Mouse (Mus musculus) midbrain, embryonic 16.5 days (tissue): ENCODE measurements around the gene Zcchc13. TPM values are rescaled to one million over a fixed set of nuclear protein-coding genes. Genes with fewer than 3 reads are reported as not detected.

Experiments
- ATAC-seq: fragments of 200-750 bp; cut with Nextera tagmentation; 2 replicates; pipeline ENCODE4 v1.8.0; 2017; ENCODE audit warnings: moderate TSS enrichment
- H3K27ac ChIP-seq: fragments of 300-500 bp; sonication (generic); 2 replicates; pipeline ENCODE4 v1.5.1; 2014; ENCODE audit warnings: mild to moderate bottlenecking, low read length, mixed read lengths
- H3K27me3 ChIP-seq: fragments of 300-500 bp; sonication (generic); 2 replicates; pipeline ENCODE4 v1.6.1; 2014; ENCODE audit warnings: low read depth, low read length, mixed read lengths; ENCODE audit not compliant: control insufficient read depth, insufficient read depth
- H3K36me3 ChIP-seq: fragments of 300-500 bp; sonication (generic); 2 replicates; pipeline ENCODE4 v1.6.1; 2014; ENCODE audit warnings: mild to moderate bottlenecking, low read length, moderate library complexity, mixed read lengths; ENCODE audit not compliant: control insufficient read depth, insufficient read depth
- H3K4me1 ChIP-seq: fragments of 300-500 bp; sonication (generic); 2 replicates; pipeline ENCODE4 v1.6.1; 2014; ENCODE audit warnings: mild to moderate bottlenecking, low read length, mixed read lengths; ENCODE audit not compliant: control insufficient read depth, insufficient read depth
- H3K4me2 ChIP-seq: fragments of 300-500 bp; sonication (generic); 2 replicates; pipeline ENCODE4 v1.6.1; 2014; ENCODE audit warnings: mild to moderate bottlenecking, low read length, mixed read lengths
- H3K4me3 ChIP-seq: fragments of 300-500 bp; sonication (generic); 2 replicates; pipeline ENCODE4 v1.5.1; 2014; ENCODE audit warnings: low read depth, mild to moderate bottlenecking, low read length, moderate library complexity, mixed read lengths
- H3K9ac ChIP-seq: fragments of 300-500 bp; sonication (generic); 2 replicates; pipeline ENCODE4 v1.6.1; 2014; ENCODE audit warnings: low read depth, low read length, mixed read lengths
- H3K9me3 ChIP-seq: fragments of 300-500 bp; sonication (generic); replicated peaks from 2 replicates; pipeline ENCODE4 v1.6.1; 2014; ENCODE audit warnings: mild to moderate bottlenecking, low read length, mixed read lengths; ENCODE audit not compliant: control insufficient read depth, poor library complexity, severe bottlenecking
- WGBS: fragments of 180-500 bp; shearing (Covaris S2); extraction: QIAGEN DNeasy Blood & Tissue Kit; methylation state at CpG from one replicate; pipeline ENCODE4 v1.1.7; 2014; 5-methylcytosine and 5-hydroxymethylcytosine counted together
- polyA plus RNA-seq: library from polyadenylated mRNA; unstranded; fragments of >200 nt; fragmentation: Nextera tagmentation; extraction: Ambion mirVana; gene quantifications from 2 replicates; pipeline ENCODE4 v1.2.1, GENCODE M21; 2015

The Zcchc13 gene
- polyA plus RNA-seq, 1 experiment from 2014 or later = not detected

GRCm38 (mm10) chrX:103615453-103615852, 14.9 kb upstream of the Zcchc13 start:
- Histone ChIP-seq H3K36me3 (no peaks in the 10 kb centered on the region), H3K9ac (peak overlapping the region; percentile 41; the same call in 1 of the 2 replicates), H3K4me2 (peak overlapping the region; percentile 58), H3K4me3 (no peak overlapping the region; the same call in 1 of the 2 replicates), H3K9me3 (no peaks in the 10 kb centered on the region), H3K27me3 (no peaks in the 10 kb centered on the region), H3K27ac (no peak overlapping the region), H3K4me1 (peaks cover 17% of the 10 kb centered on the region)
- 73% methylated on average over 4 of the region's 4 CpGs for WGBS
- no peak for ATAC-seq

GRCm38 (mm10) chrX:103616162-103616535, 14.2 kb upstream of the Zcchc13 start:
- Histone ChIP-seq H3K4me2 (peak overlapping the region; percentile 58), H3K4me3 (peak overlapping the region; percentile 45), H3K9ac (peak overlapping the region; percentile 41), H3K9me3 (no peaks in the 10 kb centered on the region), H3K27ac (peak overlapping the region; percentile 89), H3K27me3 (no peaks in the 10 kb centered on the region), H3K4me1 (peaks cover 17% of the 10 kb centered on the region), H3K36me3 (no peaks in the 10 kb centered on the region)
- 36% methylated on average over 19 of the region's 19 CpGs for WGBS
- ATAC-seq = peak; percentile 29

DNA sequence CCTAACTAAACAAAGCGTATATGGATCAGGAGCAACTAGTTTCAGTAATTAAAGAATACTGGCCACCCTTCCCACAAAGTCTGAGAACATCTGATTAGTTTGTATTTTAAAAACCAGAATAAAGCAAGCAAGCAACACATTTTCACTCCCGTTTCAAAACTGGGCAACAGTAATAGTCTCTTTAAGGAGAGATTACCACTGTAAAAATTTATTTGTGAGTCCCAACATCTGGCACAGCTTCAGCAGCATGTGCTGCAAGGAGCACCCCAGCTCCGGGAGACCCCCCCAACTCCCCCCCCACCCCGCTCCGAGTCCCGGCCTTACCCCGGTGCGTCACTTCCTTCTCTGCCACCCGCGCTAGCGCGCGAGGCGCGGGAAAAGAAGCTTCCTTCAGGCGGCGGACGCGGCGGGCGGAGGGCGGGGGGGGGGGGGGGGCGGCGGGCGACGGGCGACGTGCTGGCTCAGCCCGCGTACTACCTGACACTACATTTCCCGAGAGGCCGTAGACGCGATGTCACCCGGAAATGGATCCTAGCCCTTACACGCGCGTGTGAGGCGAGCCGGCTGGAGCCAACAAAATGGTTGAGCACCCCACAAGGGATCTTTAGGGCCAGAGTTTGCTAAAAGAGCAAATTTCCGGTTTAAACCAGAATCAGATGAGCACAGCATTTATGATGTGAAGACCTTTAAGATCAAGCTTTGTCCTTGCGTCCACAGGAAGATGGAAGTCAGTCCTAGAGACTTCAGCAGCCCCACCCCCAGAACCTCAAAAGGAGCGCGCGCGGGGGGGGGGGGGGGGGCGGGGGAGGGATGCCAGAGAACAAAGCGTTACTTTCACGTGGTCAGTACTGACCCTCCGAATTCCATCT, 13.6 kb upstream of the Zcchc13 start:
- Histone ChIP-seq H3K27me3 (no peaks in the 10 kb centered on the region), H3K9ac (peak overlapping the region; percentile 52; the same call in 1 of the 2 replicates), H3K9me3 (no peaks in the 10 kb centered on the region), H3K4me3 (peak overlapping the region; percentile 45), H3K4me2 (peak overlapping the region; percentile 58), H3K36me3 (no peaks in the 10 kb centered on the region), H3K4me1 (peaks cover 21% of the 10 kb centered on the region), H3K27ac (peak overlapping the region; percentile 89)
- under 1% methylated on average over 22 of the region's 50 CpGs for WGBS
- ATAC-seq = peak; percentile 97

DNA sequence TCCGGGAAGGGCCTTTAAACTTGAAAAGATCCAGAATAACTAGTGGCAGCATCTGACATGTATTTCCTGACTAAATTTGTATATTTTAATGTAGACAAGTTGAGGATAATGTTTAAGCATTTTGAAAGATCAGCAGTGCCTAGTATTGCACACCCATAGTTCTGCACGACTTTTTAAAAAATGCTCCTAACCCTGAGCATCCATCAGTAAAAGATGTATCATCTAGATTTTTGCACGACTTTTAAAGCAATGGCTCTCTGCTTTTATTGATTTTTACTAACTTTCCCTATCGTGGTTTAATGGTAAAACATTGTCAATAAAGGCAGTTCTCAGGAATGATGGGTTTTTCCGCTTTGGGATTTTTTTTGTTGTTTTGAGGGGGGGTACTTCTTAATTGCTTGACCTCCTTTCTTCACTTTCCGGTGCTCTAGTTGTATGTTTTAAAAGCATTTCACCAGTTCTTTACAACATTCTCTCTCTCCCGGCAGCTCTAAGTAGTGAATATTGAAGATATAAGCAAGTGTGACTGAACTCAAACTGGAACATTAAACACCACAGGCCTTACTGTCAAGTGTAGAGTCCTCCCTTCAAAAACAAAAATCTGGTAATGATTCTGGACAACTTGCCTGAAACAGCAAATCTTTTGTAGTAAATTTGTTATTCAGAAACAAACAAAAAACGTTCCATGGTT, 12.8 kb upstream of the Zcchc13 start:
- H3K27ac ChIP-seq = peak overlapping the region; percentile 89
- no peak for ATAC-seq
- H3K36me3 ChIP-seq = no peaks in the 10 kb centered on the region
- 24% methylated on average over 8 of the region's 8 CpGs for WGBS
- H3K27me3 ChIP-seq = no peaks in the 10 kb centered on the region
- peak overlapping the region; percentile 52; the same call in 1 of the 2 replicates for H3K9ac ChIP-seq
- H3K4me1 ChIP-seq = peaks cover 21% of the 10 kb centered on the region
- H3K9me3 ChIP-seq = no peaks in the 10 kb centered on the region
- H3K4me3 ChIP-seq = peak overlapping the region; percentile 45
- H3K4me2 ChIP-seq = peak overlapping the region; percentile 58

DNA sequence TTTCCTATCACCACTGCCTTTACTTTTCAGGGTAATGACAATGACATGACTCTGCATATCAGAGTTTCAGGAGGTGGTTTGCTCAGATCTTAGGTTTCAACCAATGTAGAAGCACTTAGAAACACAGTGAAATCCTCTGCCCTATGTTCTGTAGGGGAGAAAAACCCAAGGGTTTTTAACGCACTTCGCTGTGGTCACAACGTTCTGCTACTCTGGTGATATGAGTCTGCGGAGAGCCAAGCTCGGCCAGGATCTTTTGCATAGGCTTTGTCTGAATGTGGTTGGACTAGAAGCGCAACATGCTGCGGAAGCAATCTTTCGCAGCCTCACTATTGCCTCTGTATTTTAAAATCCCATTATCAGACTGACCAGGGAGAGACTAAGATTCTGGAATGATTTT, 8.6 kb upstream of the Zcchc13 start:
- H3K9ac ChIP-seq = peak overlapping the region; percentile 71
- peak overlapping the region; percentile 66 for H3K4me2 ChIP-seq
- H3K9me3 ChIP-seq = no peaks in the 10 kb centered on the region
- H3K4me3 ChIP-seq = peak overlapping the region; percentile 44
- peak overlapping the region; percentile 93 for H3K27ac ChIP-seq
- WGBS = 6% methylated on average over 8 of the region's 8 CpGs
- H3K27me3 ChIP-seq = no peaks in the 10 kb centered on the region
- peak; percentile 41 for ATAC-seq
- H3K36me3 ChIP-seq = no peaks in the 10 kb centered on the region
- peaks cover 13% of the 10 kb centered on the region for H3K4me1 ChIP-seq

DNA sequence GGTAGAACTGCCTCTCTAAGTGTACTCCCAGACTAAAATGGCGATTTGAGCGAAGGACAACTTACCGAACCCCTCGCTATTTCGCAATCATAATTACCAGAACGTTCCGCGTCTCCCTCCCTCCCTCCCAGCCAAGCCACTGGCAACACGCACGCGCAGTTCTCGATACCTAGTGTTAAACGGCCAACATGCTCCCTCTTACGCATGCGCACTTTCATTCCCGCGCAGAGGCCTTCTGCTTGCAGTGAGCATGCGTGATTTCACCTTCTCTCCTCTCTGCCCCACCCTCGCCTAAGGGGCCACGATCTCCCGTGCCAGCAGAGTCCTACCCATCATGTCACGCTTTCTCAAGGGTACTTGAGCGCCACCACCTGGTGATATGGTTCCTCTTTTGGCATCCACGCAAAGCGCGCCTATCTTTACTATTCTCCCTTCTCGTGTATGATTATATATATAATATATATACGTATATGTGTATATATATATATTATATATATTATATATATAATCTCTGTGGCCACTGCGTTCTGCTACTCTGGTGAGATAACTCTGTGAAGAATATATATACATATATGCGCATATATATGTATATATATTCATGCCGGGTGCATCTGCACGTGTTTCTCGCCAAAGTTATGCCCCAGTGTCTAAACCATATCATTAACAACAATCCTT, 8.0 kb upstream of the Zcchc13 start:
- under 1% methylated on average over 31 of the region's 33 CpGs for WGBS

DNA sequence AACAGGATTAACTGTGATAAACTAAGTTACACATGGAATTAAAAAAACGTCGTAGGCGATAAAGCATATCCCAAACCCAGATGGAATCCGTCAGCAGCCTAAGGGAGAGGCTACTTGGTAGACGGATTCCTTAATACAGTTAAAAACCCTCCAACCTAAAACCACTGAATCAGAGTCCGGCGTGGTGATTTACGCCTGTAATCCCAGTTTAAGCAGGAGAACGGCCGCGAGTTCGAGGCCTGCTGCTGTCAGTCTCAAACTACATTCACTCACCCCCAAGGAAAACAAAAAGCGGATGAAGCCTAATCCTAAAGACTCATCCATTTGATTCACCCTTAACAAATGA, 7.5 kb upstream of the Zcchc13 start:
- 2% methylated on average over 13 of the region's 13 CpGs for WGBS
- Histone ChIP-seq H3K27ac (peak overlapping the region; percentile 66; the same call in 1 of the 2 replicates), H3K9me3 (no peaks in the 10 kb centered on the region), H3K9ac (peak overlapping the region; percentile 56), H3K36me3 (no peaks in the 10 kb centered on the region), H3K27me3 (no peaks in the 10 kb centered on the region), H3K4me2 (peak overlapping the region; percentile 66), H3K4me1 (peaks cover 8% of the 10 kb centered on the region), H3K4me3 (peak overlapping the region; percentile 44)
- ATAC-seq = no peak; the same call in 1 of the 2 replicates

More for the DNA sequence above, 8.0 kb upstream of the Zcchc13 start:
- Histone ChIP-seq H3K27ac (peak overlapping the region; percentile 93), H3K36me3 (no peaks in the 10 kb centered on the region), H3K4me2 (peak overlapping the region; percentile 66), H3K27me3 (no peaks in the 10 kb centered on the region), H3K9ac (peak overlapping the region; percentile 71), H3K4me1 (peaks cover 13% of the 10 kb centered on the region), H3K4me3 (peak overlapping the region; percentile 44), H3K9me3 (no peaks in the 10 kb centered on the region)
- peak; percentile 95 for ATAC-seq

GRCm38 (mm10) chrX:103623411-103623845, 7.0 kb upstream of the Zcchc13 start:
- Histone ChIP-seq H3K4me3 (peak overlapping the region; percentile 44), H3K27me3 (no peaks in the 10 kb centered on the region; the same call in 1 of the 2 replicates), H3K4me2 (peak overlapping the region; percentile 66), H3K9ac (peak overlapping the region; percentile 56), H3K27ac (peak overlapping the region; percentile 66), H3K9me3 (no peaks in the 10 kb centered on the region), H3K4me1 (peaks cover 3% of the 10 kb centered on the region), H3K36me3 (no peaks in the 10 kb centered on the region)
- peak; percentile 61; the same call in 1 of the 2 replicates for ATAC-seq
- WGBS = under 1% methylated on average over 23 of the region's 28 CpGs
